Mouse (Mus musculus) liver, embryonic 18 days (tissue): ENCODE results near the gene Fmnl1. TPM values are rescaled to one million over a fixed set of nuclear protein-coding genes. Genes with fewer than 3 reads are reported as not detected.

Experiments
- polyA plus RNA-seq: library from polyadenylated mRNA; depleted of rRNA; stranded (reverse); fragments of >200 nt; gene quantifications from 2 replicates; pipeline ENCODE4 v1.2.3, GENCODE M21; 2012; rRNA removed

The Fmnl1 gene
- 6.2 and 9.4 TPM in 2 replicates for polyA plus RNA-seq

DNA sequence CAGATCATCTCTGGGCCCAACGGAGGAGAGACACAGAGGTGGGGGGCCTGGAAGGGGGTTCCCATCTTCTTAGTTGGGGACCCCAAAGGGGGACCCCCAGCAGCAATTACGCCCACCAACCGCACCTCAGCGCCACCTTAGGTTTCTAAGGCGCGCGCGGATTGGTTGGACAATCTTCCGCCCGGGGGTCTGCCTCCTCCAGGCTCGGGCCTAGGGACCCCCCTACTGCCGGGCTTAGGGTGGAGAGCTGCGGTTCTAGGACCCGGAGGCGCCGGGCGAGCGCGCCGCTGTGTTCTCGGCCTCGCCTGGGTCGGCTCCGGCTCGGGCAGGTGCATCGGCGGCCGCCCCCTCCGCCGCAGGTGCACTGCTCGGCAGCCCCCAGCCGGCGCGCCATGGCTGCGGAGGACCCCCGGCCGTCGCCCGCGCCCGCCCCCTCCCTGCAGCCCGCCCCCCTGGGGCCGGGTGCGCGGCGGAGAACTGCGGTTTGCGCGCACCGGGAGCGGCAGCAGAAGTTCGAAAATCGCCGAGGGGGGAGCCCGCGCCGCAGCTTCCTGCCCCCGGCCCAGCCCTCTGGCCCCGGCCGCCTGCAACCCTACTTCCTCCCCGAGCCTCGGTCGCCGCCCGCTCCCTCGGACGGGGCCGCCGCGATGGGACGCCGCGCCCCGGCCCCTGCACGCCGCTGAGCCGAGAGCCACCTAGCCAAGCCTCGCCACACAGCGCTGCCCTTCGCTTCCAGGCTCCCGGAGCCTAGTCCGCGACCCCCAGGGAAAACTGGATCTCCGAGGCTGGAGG is at the start of gene Fmnl1:
Gene Fmnl1 (plus strand): TSS at position 614 of the 792 bp plus-strand sequence.

DNA sequence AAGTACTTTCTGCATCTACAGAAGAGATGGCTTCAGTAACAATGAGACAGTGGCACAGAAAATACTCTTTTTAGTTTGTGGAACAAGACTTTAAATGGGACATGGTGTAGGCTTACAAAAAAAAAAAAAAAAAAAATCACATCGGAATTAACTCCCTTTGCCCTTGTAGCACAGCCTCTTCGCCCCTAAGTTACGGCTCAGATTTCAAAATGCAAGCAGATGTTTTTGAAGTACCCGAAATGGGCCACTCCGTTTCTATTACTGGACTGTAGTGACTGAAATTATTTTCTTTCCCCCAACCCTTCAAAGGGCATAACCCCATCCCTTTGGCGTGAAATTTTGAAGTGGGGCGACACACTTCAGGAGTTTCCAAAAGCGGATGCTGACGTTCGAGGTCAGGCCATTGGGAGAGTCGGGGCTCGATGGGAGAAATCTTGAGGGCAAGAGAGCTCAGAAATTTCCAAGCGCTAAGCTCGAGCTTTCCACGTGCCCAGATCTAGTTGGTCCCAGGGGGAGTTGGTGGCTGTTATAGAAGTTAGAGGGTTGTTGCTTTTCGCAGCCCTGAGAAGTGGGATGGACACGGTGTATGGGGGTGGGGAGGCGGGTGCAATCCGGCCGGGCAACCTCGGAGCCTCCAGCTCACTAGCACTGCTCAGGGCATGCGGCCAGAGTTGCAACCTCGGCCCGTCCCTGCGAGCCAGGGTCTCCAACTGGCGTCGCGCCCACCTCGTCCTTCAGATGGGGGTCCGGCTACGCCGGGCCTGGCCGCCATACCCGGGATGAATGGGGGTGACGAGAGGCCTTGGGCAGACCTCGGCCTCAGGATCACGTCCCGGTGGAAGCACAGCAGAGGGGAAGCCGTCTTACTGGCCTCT is 39.0 kb upstream of the Fmnl1 start, which contains the start of gene Hexim2:
Gene Hexim2 (plus strand): TSS at position 729 of the 875 bp plus-strand sequence.

DNA sequence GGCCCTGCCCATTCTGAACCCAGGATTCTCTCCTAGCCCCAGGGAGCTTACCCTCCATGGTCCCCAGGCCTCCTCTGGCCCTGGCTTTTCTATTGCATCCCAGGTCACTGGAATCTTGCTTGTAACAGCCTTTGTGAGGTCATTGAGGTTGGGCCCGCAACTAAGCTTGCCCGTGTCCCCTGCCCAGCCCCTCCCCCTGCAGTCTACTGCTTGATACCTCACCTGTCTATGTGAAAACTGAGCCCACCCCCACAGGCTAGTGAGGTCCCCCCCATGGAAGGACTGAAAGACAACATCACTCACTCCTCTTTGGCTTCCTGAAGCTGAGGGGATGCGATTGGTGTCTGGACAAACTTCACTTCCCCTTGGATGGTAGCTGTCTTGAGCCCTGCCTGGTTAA is 37.6 kb downstream of the Fmnl1 start, which contains the start of gene 1700023F06Rik:
Gene 1700023F06Rik (minus strand): TSS at position 101 of the 400 bp plus-strand sequence.

DNA sequence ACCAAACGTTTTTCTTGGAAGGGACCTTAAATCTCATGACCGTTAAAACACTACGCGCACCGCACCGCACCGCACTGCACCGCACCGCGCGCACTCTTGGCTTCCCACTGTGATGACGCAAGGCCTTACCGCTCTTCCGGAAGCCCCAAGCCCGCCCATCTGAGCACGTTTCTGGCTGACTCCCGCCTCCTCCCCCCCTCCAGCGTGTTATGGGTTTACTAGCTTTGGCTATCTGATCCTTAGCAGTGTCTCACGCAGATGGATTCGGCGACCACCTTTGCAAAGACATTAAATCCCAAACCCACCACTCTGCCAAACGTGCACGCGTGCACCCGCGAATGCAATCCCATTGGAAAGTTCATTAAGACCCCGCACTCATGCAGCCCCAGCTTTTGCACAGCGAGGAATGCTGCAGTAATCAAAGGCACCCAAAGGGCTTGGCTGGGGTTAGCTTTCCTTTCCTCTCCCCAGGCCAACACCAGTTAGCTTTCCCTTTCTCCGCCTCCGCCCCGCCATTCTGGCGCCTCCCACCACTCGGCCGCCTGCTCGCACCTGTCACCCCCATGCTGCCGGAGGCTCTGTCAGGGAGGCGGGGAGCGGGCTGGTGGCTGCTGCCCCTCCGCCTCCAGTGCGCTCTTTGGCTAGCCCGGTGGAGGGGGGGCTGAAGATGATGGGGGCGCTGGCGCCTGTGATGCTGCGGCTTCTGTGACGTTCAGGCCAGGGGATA is 47.0 kb downstream of the Fmnl1 start, which contains the start of gene Spata32:
Gene Spata32 (minus strand): TSS at position 643 of the 727 bp plus-strand sequence.

Other genes with a start within 250 kb of the Fmnl1 start
- 9.8 and 11.0 TPM in 2 replicates for gene Kif18b, start 246.0 kb upstream of the Fmnl1 start, polyA plus RNA-seq
- 0.14 and 0.19 TPM in 2 replicates for gene C1ql1, start 224.4 kb upstream of the Fmnl1 start, polyA plus RNA-seq
- gene Nmt1, start 142.9 kb upstream of the Fmnl1 start, polyA plus RNA-seq: 21.6 and 22.7 TPM in 2 replicates
- 32.9 and 33.5 TPM in 2 replicates for gene Dcakd, start 142.8 kb upstream of the Fmnl1 start, polyA plus RNA-seq
- 1.9 and 2.5 TPM in 2 replicates for gene Plcd3, start 69.4 kb upstream of the Fmnl1 start, polyA plus RNA-seq
- 17.8 and 18.3 TPM in 2 replicates for gene Acbd4, start 69.4 kb upstream of the Fmnl1 start, polyA plus RNA-seq
- gene Hexim1, start 54.9 kb upstream of the Fmnl1 start, polyA plus RNA-seq: 8.5 and 9.9 TPM in 2 replicates
- 1.8 and 1.9 TPM in 2 replicates for gene Hexim2, start 38.7 kb upstream of the Fmnl1 start, polyA plus RNA-seq
- not detected in 2 replicates for gene 1700023F06Rik, start 37.5 kb downstream of the Fmnl1 start, polyA plus RNA-seq
- not detected in 2 replicates for gene Spata32, start 47.3 kb downstream of the Fmnl1 start, polyA plus RNA-seq
- 0.90 and 1.00 TPM in 2 replicates for gene Map3k14, start 96.4 kb downstream of the Fmnl1 start, polyA plus RNA-seq
- 4.7 and 5.5 TPM in 2 replicates for gene Arhgap27, start 192.6 kb downstream of the Fmnl1 start, polyA plus RNA-seq
- gene Plekhm1, start 241.6 kb downstream of the Fmnl1 start, polyA plus RNA-seq: 4.3 and 4.5 TPM in 2 replicates